Mouse (Mus musculus) heart, embryonic 10.5 days (tissue): Measurements from ENCODE around the gene Rab32. TPM values are rescaled to one million over a fixed set of nuclear protein-coding genes. Genes with fewer than 3 reads are reported as not detected.
"Not testable (repeated sequence)": the region's sequence is repeated elsewhere in the genome, so short reads cannot be mapped to it uniquely, and the experiment has no call there.

Experiments used
- DNase-seq: peaks from one replicate; pipeline ENCODE4 v3.0.0-alpha.2; 2017; ENCODE audit warnings: low spot score
- H3K27ac ChIP-seq: fragments of 300-500 bp; sonication (generic); 2 replicates; pipeline ENCODE4 v1.5.1; 2016; ENCODE audit warnings: mild to moderate bottlenecking
- H3K27me3 ChIP-seq: fragments of 300-500 bp; sonication (generic); 2 replicates; pipeline ENCODE4 v1.6.1; 2016; ENCODE audit warnings: mild to moderate bottlenecking; ENCODE audit not compliant: poor library complexity, insufficient read depth, severe bottlenecking
- H3K36me3 ChIP-seq: fragments of 300-500 bp; sonication (generic); 2 replicates; pipeline ENCODE4 v1.6.1; 2016; ENCODE audit warnings: mild to moderate bottlenecking, moderate library complexity
- H3K4me1 ChIP-seq: fragments of 300-500 bp; sonication (generic); 2 replicates; pipeline ENCODE4 v1.6.1; 2016; ENCODE audit warnings: mild to moderate bottlenecking
- H3K4me3 ChIP-seq: fragments of 300-500 bp; sonication (generic); 2 replicates; pipeline ENCODE4 v1.5.1; 2016; ENCODE audit warnings: mild to moderate bottlenecking, moderate library complexity
- H3K9me3 ChIP-seq: fragments of 300-500 bp; sonication (generic); 2 replicates; pipeline ENCODE4 v1.6.1; 2016; ENCODE audit warnings: mild to moderate bottlenecking, moderate library complexity
- WGBS: fragments of 180-500 bp; shearing (Covaris S2); methylation state at CpG from one replicate; pipeline ENCODE4 v1.1.7; 2016; 5-methylcytosine and 5-hydroxymethylcytosine counted together
- polyA plus RNA-seq: library from polyadenylated mRNA; unstranded; fragments of >200 nt; fragmentation: Nextera tagmentation; extraction: Ambion mirVana; gene quantifications from 2 replicates; pipeline ENCODE4 v1.2.1, GENCODE M21; 2016

Gene Rab32
- 13.7 and 22.0 TPM in 2 replicates for polyA plus RNA-seq

DNA sequence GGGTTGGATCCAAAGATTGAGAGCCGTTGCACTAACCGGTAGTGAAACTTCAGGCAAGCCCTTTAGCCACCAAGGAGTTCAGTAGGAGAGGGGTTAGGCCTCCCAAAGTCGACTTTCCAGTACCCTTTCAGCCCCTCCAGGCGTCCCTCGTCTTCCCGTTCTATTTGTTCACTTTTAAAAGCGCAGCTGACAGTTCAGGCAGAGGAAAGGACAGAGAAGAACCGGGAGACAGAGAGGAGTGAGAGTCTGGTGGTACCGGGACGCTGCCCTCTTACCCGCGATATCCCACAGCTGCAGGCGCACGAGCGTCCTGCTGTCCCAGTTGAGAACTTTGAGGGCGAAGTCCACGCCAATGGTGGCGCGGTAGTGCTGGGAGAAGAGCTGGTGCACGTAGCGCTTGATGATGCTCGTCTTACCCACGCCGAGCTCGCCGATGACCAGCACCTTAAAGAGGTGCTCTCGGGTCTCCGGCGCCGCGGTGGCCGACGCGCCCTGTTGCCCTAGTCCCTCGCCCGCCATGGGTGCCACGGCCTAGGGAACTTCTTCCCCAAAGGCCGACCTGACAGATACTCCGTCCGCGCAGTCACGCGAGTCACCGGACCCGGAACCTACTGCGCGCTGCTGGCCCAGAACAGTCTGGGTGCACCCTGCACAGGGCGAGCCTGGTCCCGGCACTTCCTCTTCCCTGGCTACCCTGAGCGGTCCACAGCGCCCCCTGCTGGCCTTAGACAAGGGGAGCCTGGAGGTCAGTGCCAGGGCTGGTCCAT lies at the start of gene Rab32:
TSS of gene Rab32 (minus strand) at position 696 of the 767 bp plus-strand sequence.
- Histone ChIP-seq H3K27ac (peak within 1 kb of the TSS; percentile 74), H3K27me3 (no peaks in the 10 kb centered on the region), H3K36me3 (no peaks in the 10 kb centered on the region), H3K4me3 (peak within 1 kb of the TSS; percentile 72), H3K9me3 (no peaks in the 10 kb centered on the region), H3K4me1 (no peaks in the 10 kb centered on the region)
- WGBS: under 1% methylated on average over 51 of the region's 51 CpGs
- DNase-seq: peak; percentile 93

- Histone ChIP-seq H3K9me3 (no peaks in the 10 kb centered on the region), H3K4me1 (no peaks in the 10 kb centered on the region)
- 64% methylated on average over 3 of the region's 3 CpGs for WGBS
Measured at GRCm38 (mm10) chr10:10600771-10601170, 42.7 kb upstream of the Rab32 start.

GRCm38 (mm10) chr10:10597495-10597894 lies 39.4 kb upstream of the Rab32 start:
- H3K9me3 ChIP-seq, H3K36me3 ChIP-seq, DNase-seq, H3K27me3 ChIP-seq, H3K4me1 ChIP-seq, H3K27ac ChIP-seq, H3K4me3 ChIP-seq: not testable (repeated sequence)
- 83% methylated on average over 2 of the region's 2 CpGs for WGBS

More at GRCm38 (mm10) chr10:10600771-10601170, 42.7 kb upstream of the Rab32 start:
- Histone ChIP-seq H3K27ac (no peak overlapping the region), H3K27me3 (no peaks in the 10 kb centered on the region), H3K36me3 (no peaks in the 10 kb centered on the region), H3K4me3 (no peak overlapping the region)
- no peak for DNase-seq

DNA sequence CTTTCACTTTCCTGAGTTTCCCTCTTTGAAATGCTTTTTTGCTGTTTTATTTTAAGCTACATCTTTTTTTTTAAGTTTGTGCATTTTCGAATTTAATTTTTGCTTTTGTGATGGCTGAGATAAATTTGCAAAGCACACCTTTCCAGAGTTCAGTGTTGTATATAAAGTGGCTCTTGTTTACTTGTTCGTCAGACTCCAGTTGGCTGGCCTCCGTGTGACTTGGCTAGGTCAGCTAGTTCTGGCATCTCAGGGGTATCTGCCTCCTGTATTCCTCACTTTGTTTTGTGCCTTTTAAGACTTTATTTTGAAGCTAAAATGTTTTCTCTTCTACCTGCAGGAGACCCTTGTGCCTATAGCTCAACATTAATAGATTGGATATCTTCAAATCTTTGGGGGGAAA lies 22.7 kb upstream of the Rab32 start:
- 75% methylated on average over 3 of the region's 3 CpGs for WGBS
- no peaks in the 10 kb centered on the region for H3K36me3 ChIP-seq
- H3K4me3 ChIP-seq: no peak overlapping the region
- H3K27me3 ChIP-seq: no peaks in the 10 kb centered on the region
- peaks cover 3% of the 10 kb centered on the region; the same call in 1 of the 2 replicates for H3K9me3 ChIP-seq
- H3K4me1 ChIP-seq: no peaks in the 10 kb centered on the region
- no peak for DNase-seq
- no peak overlapping the region for H3K27ac ChIP-seq

DNA sequence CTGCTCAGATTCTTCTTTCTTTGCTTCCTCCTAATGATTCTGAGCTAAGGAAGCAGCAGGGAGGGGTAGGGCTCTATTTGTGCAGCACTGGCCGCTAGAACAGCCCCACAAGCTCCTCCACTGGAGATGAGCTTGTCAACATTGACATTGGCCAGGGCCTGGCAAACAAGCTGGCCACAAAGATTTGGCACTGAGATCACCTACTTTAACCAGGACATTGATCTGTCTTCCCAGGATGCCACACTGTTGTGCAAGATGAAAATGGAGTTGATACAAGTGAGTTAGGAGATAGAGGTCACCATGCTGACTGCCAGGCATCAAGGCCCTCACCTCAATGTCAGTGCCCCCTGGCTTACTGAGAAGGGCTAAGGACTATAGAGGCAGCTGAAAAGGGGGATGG lies 21.8 kb upstream of the Rab32 start:
- 45% methylated on average over 1 of the region's 1 CpGs for WGBS
- no peak for DNase-seq
- H3K36me3 ChIP-seq: no peaks in the 10 kb centered on the region
- peaks cover 3% of the 10 kb centered on the region; the same call in 1 of the 2 replicates for H3K9me3 ChIP-seq
- no peak overlapping the region for H3K4me3 ChIP-seq
- H3K27me3 ChIP-seq: no peaks in the 10 kb centered on the region
- H3K4me1 ChIP-seq: no peaks in the 10 kb centered on the region
- H3K27ac ChIP-seq: no peak overlapping the region

DNA sequence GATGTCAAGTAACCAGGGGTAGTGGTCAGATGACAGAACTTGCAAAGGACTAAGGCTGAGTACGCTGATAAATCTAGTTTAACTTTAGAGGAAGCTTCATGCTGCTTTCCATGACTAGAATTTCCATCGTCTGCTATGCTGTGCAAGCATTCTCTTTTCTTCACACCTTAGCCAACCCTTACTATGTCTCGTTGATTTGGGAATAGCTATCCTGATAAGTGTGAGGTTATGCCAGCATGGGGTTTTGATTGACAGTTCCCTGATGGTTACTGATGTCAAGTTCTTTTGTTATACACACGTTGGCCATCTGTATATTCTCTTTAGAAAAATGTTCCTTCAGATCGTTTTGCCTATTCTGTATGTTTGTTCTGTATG lies 259 bp upstream of the Rab32 start:
- H3K4me3 ChIP-seq: peak overlapping the region; percentile 72
- 33% methylated on average over 5 of the region's 5 CpGs for WGBS

GRCm38 (mm10) chr10:10557085-10557484 lies 980 bp downstream of the Rab32 start:
- H3K27ac ChIP-seq: peak overlapping the region; percentile 74
- 5% methylated on average over 8 of the region's 8 CpGs for WGBS
- no peaks in the 10 kb centered on the region for H3K27me3 ChIP-seq
- H3K4me1 ChIP-seq: no peaks in the 10 kb centered on the region
- H3K4me3 ChIP-seq: peak overlapping the region; percentile 72
- peak; percentile 77 for DNase-seq
- H3K36me3 ChIP-seq: no peaks in the 10 kb centered on the region
- H3K9me3 ChIP-seq: no peaks in the 10 kb centered on the region

More for the DNA sequence above, 259 bp upstream of the Rab32 start:
- DNase-seq: no peak
- Histone ChIP-seq H3K27me3 (no peaks in the 10 kb centered on the region), H3K9me3 (no peaks in the 10 kb centered on the region), H3K27ac (no peak overlapping the region), H3K4me1 (no peaks in the 10 kb centered on the region), H3K36me3 (no peaks in the 10 kb centered on the region)

- no peaks in the 10 kb centered on the region for H3K27me3 ChIP-seq
- no peak overlapping the region for H3K27ac ChIP-seq
- WGBS: 84% methylated on average over 3 of the region's 3 CpGs
- H3K4me3 ChIP-seq: no peak overlapping the region
- no peaks in the 10 kb centered on the region; the same call in 1 of the 2 replicates for H3K4me1 ChIP-seq
- no peak for DNase-seq
- no peaks in the 10 kb centered on the region for H3K9me3 ChIP-seq
- H3K36me3 ChIP-seq: no peaks in the 10 kb centered on the region
Measured at GRCm38 (mm10) chr10:10555676-10556075, 2.4 kb downstream of the Rab32 start.

DNA sequence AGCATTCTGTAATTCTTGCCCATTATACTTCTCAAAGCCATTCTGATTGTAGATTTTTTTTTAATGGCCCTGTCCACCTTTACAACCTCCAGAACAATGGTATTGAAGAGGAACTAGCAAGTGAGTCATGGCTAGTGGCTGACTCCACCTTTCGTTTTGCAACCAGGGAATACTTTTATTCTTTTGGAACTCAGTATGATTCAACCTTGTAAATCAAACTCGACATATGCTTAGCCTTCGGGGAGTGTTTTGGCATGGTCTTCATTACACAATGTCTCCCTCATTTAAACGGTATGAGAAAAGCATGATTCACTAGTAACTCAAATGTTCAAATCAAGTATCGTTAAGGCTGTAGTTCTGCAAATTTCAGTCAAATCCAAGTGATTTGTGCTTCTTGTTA lies 2.8 kb downstream of the Rab32 start:
- Histone ChIP-seq H3K27me3 (no peaks in the 10 kb centered on the region), H3K9me3 (no peaks in the 10 kb centered on the region), H3K36me3 (no peaks in the 10 kb centered on the region), H3K4me1 (no peaks in the 10 kb centered on the region; the same call in 1 of the 2 replicates), H3K4me3 (no peak overlapping the region), H3K27ac (no peak overlapping the region)
- WGBS: 82% methylated on average over 5 of the region's 5 CpGs
- DNase-seq: no peak

DNA sequence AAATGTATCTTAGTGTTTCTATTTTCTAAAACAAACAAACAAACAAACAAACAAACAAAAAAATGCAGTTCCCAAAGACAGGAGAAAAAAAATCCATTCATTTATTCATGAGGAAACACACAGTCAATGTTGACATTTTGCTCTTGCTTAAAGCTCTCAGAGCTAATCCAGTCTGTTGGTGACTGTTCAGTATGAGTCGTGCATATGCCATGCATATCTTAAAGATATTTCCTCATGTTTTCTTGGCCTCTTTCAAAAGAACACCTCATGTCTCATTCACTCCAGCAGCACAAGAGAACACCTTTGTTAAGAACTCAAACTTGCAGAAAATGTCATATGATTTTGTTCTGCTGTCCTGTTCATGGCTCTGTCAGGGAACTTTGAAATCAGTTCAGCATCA lies 7.9 kb downstream of the Rab32 start:
- 59% methylated on average over 1 of the region's 1 CpGs for WGBS
- no peaks in the 10 kb centered on the region for H3K27me3 ChIP-seq
- no peaks in the 10 kb centered on the region for H3K36me3 ChIP-seq
- H3K27ac ChIP-seq: no peak overlapping the region
- no peaks in the 10 kb centered on the region for H3K9me3 ChIP-seq
- H3K4me1 ChIP-seq: no peaks in the 10 kb centered on the region; the same call in 1 of the 2 replicates
- H3K4me3 ChIP-seq: no peak overlapping the region
- no peak for DNase-seq

DNA sequence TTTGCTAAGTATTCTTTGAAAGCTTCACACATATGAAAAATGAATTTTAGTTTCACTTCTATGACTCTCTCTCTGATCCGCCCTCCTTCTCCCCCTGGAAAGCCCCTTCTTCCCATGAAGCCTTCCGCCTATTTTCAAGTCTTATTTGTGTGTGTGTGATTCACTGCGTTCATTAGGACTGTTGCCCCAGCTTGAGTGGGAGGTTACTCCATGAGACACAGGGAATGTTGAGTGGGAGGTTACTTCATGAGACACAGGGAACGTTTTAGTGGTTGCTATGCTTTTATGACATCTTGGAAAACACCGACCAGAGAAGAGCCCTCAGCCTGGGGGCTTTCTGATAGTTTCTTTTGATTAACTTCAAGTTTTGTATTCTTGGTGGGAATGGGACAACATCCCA lies 11.4 kb downstream of the Rab32 start:
- no peaks in the 10 kb centered on the region; the same call in 1 of the 2 replicates for H3K4me1 ChIP-seq
- no peak for DNase-seq
- H3K27ac ChIP-seq: no peak overlapping the region
- H3K4me3 ChIP-seq: no peak overlapping the region
- no peaks in the 10 kb centered on the region for H3K9me3 ChIP-seq
- WGBS: 70% methylated on average over 5 of the region's 5 CpGs
- no peaks in the 10 kb centered on the region for H3K27me3 ChIP-seq
- H3K36me3 ChIP-seq: no peaks in the 10 kb centered on the region

DNA sequence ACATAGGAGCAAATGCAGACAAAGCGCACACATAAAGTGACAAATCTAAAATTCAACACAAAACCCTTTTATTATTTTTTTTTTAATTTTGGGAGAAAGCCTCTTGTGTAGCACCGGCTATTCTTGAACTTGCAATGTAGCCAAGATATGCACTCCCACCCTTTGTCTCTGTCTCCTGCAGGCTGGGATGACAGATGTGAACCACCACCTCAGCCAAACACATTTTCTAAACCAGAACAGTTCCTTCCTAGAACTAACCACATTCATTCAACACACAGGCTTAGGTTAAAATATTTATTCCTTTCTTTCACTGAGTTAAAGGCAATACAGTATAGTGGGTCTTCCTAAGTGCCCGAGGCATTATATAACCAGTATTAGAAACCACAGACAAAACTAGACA lies 13.1 kb downstream of the Rab32 start:
- Histone ChIP-seq H3K4me1 (no peaks in the 10 kb centered on the region), H3K9me3 (no peaks in the 10 kb centered on the region), H3K36me3 (no peaks in the 10 kb centered on the region), H3K4me3 (no peak overlapping the region), H3K27ac (no peak overlapping the region), H3K27me3 (no peaks in the 10 kb centered on the region)
- 94% methylated on average over 3 of the region's 3 CpGs for WGBS
- DNase-seq: no peak
